Mouse (Mus musculus): ENCODE data around the gene Ndrg3. TPM values are rescaled to one million over a fixed set of nuclear protein-coding genes. Genes with fewer than 3 reads are reported as not detected.

Gene Ndrg3
- total RNA-seq, 2 experiments from 2014 or later: 47.2 to 47.9 TPM

Other genes with a start within 250 kb of the Ndrg3 start
- gene Myl9, start 216.6 kb downstream of the Ndrg3 start, total RNA-seq (2021): 10 to 100 TPM; 82.3 to 84.4 TPM
- gene Tgif2, start 152.0 kb downstream of the Ndrg3 start, total RNA-seq (2021): 10 to 100 TPM; 23.0 to 25.1 TPM
- 1 to 10 TPM; 4.3 to 5.2 TPM for gene 4930518I15Rik, start 134.1 kb downstream of the Ndrg3 start, total RNA-seq (2021)
- gene Rab5if, start 128.9 kb downstream of the Ndrg3 start, total RNA-seq (2021): 100 to 1,000 TPM; 190 to 203 TPM
- gene Sla2, start 104.9 kb downstream of the Ndrg3 start, total RNA-seq (2021): not detected
- gene Dsn1, start 15.1 kb upstream of the Ndrg3 start, total RNA-seq (2021): 10 to 100 TPM; 19.9 to 22.3 TPM
- 10 to 100 TPM; 46.3 to 47.0 TPM for gene Soga1, start 87.2 kb upstream of the Ndrg3 start, total RNA-seq (2021)
- gene Tldc2, start 95.0 kb upstream of the Ndrg3 start, total RNA-seq (2021): not detected
- 10 to 100 TPM; 30.8 to 32.6 TPM for gene Samhd1, start 143.2 kb upstream of the Ndrg3 start, total RNA-seq (2021)
- 10 to 100 TPM; 18.1 to 20.3 TPM for gene Rbl1, start 212.5 kb upstream of the Ndrg3 start, total RNA-seq (2021)

All from adrenal gland, postnatal 4 days (tissue).